Mouse (Mus musculus): ENCODE results near the gene Saysd1. TPM values are rescaled to one million over a fixed set of nuclear protein-coding genes. Genes with fewer than 3 reads are reported as not detected.

Gene Saysd1
- total and polyA plus RNA-seq, 2 experiments from 2014 or later, result 6.8 to 11.4 TPM

DNA sequence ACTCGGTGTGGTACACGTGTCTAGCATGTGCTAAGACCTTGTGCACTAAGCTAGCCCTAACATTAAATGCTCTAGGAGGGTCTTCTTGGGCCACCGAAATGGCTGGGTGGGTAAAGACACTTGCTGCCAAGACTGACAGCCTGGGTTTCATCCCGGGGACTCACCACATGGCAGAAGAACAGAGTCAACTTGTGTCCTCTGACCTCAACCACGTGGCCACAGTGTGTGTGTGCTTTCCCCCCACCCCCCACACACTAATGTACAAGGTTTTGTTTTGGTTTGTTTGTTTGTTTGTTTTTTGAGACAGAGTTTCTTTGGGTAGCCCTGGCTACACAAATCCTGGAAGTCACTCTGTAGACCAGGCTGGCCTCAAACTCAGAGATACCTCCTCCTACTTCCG lies 36.4 kb upstream of the Saysd1 start:
- no peak overlapping the region for H3K4me3 ChIP-seq (ENCODE audit: low read length)
- H3K27ac ChIP-seq, result no peak overlapping the region
- H3K4me1 ChIP-seq (ENCODE audit: insufficient read depth, low read length), result no peaks in the 10 kb centered on the region
- H3K4me2 ChIP-seq (ENCODE audit: low read depth, low read length), result no peak overlapping the region
- no peaks in the 10 kb centered on the region for H3K9me3 ChIP-seq (ENCODE audit: low read length)
- no peaks in the 10 kb centered on the region for H3K36me3 ChIP-seq (ENCODE audit: insufficient read depth, low read length)
- no peak overlapping the region for H3K9ac ChIP-seq (replicated peaks; ENCODE audit: low read length)
- ATAC-seq, result no peak
- TF ChIP-seq CTCF (IDR thresholded peaks at IDR 0.05; ENCODE audit: low read depth), result no peak
- WGBS, result 92% methylated on average over 6 of the region's 6 CpGs
- no peak for DNase-seq (ENCODE audit: low spot score)
- no peaks in the 10 kb centered on the region for H3K27me3 ChIP-seq (ENCODE audit: insufficient read depth, low read length)

GRCm38 (mm10) chr14:20173873-20174490 lies 35.6 kb upstream of the Saysd1 start:
- H3K27ac ChIP-seq, result no peak overlapping the region
- no peak for TF ChIP-seq CTCF (IDR thresholded peaks at IDR 0.05; ENCODE audit: low read depth)
- H3K9ac ChIP-seq (replicated peaks; ENCODE audit: low read length), result no peak overlapping the region
- 96% methylated on average over 14 of the region's 14 CpGs for WGBS
- no peak overlapping the region for H3K4me3 ChIP-seq (ENCODE audit: low read length)
- H3K9me3 ChIP-seq (ENCODE audit: low read length), result no peaks in the 10 kb centered on the region
- H3K36me3 ChIP-seq (ENCODE audit: insufficient read depth, low read length), result no peaks in the 10 kb centered on the region
- no peak overlapping the region for H3K4me2 ChIP-seq (ENCODE audit: low read depth, low read length)
- DNase-seq (ENCODE audit: low spot score) (no peak), ATAC-seq (no peak)
- no peaks in the 10 kb centered on the region for H3K27me3 ChIP-seq (ENCODE audit: insufficient read depth, low read length)
- H3K4me1 ChIP-seq (ENCODE audit: insufficient read depth, low read length), result no peaks in the 10 kb centered on the region

DNA sequence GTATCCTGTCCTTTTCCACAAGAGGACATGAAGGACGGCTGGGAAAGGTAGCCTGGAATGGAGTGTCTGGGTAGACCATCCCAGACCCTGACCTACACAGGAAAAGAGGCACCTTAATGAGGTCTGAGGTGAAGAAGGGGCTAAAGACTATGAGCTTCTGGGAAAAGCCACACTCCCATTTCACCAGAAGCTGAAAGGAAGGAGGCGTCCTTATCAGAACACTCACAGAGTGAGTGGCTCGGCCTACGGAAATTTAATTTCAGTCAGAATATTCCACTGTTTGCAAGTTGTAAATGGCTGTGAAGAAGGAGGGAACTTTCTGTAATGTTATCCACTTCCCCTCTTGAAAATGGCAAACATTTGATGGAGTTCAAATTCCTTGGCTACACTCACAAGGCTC lies 34.6 kb upstream of the Saysd1 start:
- no peaks in the 10 kb centered on the region for H3K4me1 ChIP-seq (ENCODE audit: insufficient read depth, low read length)
- no peak overlapping the region for H3K4me3 ChIP-seq (ENCODE audit: low read length)
- H3K9ac ChIP-seq (replicated peaks; ENCODE audit: low read length), result no peak overlapping the region
- ATAC-seq (no peak), DNase-seq (ENCODE audit: low spot score) (no peak)
- no peaks in the 10 kb centered on the region for H3K9me3 ChIP-seq (ENCODE audit: low read length)
- H3K36me3 ChIP-seq (ENCODE audit: insufficient read depth, low read length), result no peaks in the 10 kb centered on the region
- no peak for TF ChIP-seq CTCF (IDR thresholded peaks at IDR 0.05; ENCODE audit: low read depth)
- no peak overlapping the region for H3K27ac ChIP-seq
- H3K4me2 ChIP-seq (ENCODE audit: low read depth, low read length), result no peak overlapping the region
- H3K27me3 ChIP-seq (ENCODE audit: insufficient read depth, low read length), result no peaks in the 10 kb centered on the region
- 88% methylated on average over 4 of the region's 4 CpGs for WGBS

DNA sequence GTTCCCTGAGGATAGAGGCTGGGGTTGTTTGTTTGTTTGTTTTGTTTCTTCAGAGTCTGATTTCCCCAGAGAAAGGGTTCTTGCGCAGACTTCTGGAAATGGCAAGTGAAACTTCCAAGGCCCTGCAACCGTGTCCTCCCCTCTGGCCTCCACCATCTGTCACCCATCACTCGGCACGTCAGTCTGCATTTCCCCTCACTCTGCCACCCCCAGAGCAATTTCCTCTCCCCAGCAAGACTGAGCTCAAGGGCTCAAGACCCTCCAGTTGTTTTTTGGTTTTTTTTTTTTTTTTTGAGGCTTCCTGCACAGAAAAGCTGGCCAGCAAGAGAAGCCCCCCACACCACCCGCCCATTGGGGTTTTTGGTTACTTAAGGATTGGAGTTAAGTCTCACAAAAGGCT lies 34.2 kb upstream of the Saysd1 start:
- Histone ChIP-seq H3K4me3 (ENCODE audit: low read length) (no peak overlapping the region), H3K4me2 (ENCODE audit: low read depth, low read length) (no peak overlapping the region), H3K36me3 (ENCODE audit: insufficient read depth, low read length) (no peaks in the 10 kb centered on the region), H3K27ac (no peak overlapping the region), H3K9me3 (ENCODE audit: low read length) (no peaks in the 10 kb centered on the region), H3K9ac (replicated peaks; ENCODE audit: low read length) (no peak overlapping the region), H3K4me1 (ENCODE audit: insufficient read depth, low read length) (no peaks in the 10 kb centered on the region), H3K27me3 (ENCODE audit: insufficient read depth, low read length) (no peaks in the 10 kb centered on the region)
- no peak for TF ChIP-seq CTCF (IDR thresholded peaks at IDR 0.05; ENCODE audit: low read depth)
- WGBS, result 71% methylated on average over 5 of the region's 5 CpGs
- DNase-seq (ENCODE audit: low spot score) (no peak), ATAC-seq (no peak)

DNA sequence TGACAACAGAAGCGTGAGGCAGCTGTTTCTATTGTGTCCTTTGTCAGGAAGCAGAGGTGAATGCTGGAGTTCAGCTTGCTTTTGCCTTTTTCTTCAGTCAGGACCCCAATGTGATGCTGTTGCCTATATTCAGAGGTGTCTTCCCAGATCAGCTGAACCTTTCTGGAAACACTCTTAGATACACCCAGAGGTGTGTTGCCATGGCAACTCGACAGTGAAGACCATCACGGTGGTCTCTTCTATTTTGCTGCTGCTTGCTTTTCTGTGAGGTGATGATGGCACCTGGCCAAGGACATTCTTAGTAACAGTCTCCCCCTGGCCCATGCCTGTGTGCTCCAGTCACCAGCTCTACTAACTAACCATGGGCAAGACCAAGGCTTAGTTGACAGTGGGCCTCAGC lies 33.5 kb upstream of the Saysd1 start:
- TF ChIP-seq CTCF (IDR thresholded peaks at IDR 0.05; ENCODE audit: low read depth), result no peak
- Histone ChIP-seq H3K4me3 (ENCODE audit: low read length) (no peak overlapping the region), H3K9me3 (ENCODE audit: low read length) (no peaks in the 10 kb centered on the region), H3K36me3 (ENCODE audit: insufficient read depth, low read length) (no peaks in the 10 kb centered on the region), H3K9ac (replicated peaks; ENCODE audit: low read length) (no peak overlapping the region), H3K27me3 (ENCODE audit: insufficient read depth, low read length) (no peaks in the 10 kb centered on the region), H3K4me1 (ENCODE audit: insufficient read depth, low read length) (no peaks in the 10 kb centered on the region), H3K4me2 (ENCODE audit: low read depth, low read length) (no peak overlapping the region), H3K27ac (no peak overlapping the region)
- 49% methylated on average over 3 of the region's 3 CpGs for WGBS
- DNase-seq (ENCODE audit: low spot score) (peak; percentile 62), ATAC-seq (peak; percentile 58)

- no peak overlapping the region for H3K4me3 ChIP-seq (ENCODE audit: low read length)
- ATAC-seq (no peak), DNase-seq (ENCODE audit: low spot score) (no peak)
- no peak overlapping the region for H3K4me2 ChIP-seq (ENCODE audit: low read depth, low read length)
- no peaks in the 10 kb centered on the region for H3K27me3 ChIP-seq (ENCODE audit: insufficient read depth, low read length)
- H3K4me1 ChIP-seq (ENCODE audit: insufficient read depth, low read length), result 0 out of 2 replicates have a peak, but pooled peaks cover 7% of the 10 kb centered on the region
- H3K9ac ChIP-seq (replicated peaks; ENCODE audit: low read length), result no peak overlapping the region
- no peaks in the 10 kb centered on the region for H3K36me3 ChIP-seq (ENCODE audit: insufficient read depth, low read length)
- no peaks in the 10 kb centered on the region for H3K9me3 ChIP-seq (ENCODE audit: low read length)
- H3K27ac ChIP-seq, result no peak overlapping the region
- TF ChIP-seq CTCF (IDR thresholded peaks at IDR 0.05; ENCODE audit: low read depth), result no peak
- WGBS, result 94% methylated on average over 4 of the region's 4 CpGs
Observed at GRCm38 (mm10) chr14:20169251-20169650, 30.9 kb upstream of the Saysd1 start.

DNA sequence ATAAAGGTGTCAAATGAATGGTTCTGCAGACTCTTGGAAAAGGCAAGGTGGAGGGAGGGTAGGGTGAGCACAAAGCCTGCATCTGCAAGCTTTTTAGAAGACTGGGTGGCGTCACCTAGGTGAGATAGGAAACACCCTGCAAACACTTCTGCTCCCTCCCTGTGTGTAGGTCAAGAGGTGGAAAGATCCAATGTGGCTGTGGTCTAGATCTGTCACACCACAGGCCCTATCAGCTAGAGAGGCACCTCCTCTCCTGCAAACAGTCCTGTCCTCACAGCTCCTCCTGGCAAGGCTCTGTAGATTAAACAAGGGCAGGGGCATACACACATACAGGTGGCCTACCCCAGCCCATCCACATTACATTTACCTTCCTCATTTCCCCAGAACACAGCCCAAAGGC lies 30.1 kb upstream of the Saysd1 start:
- Histone ChIP-seq H3K4me1 (ENCODE audit: insufficient read depth, low read length) (0 out of 2 replicates have a peak, but pooled peaks cover 7% of the 10 kb centered on the region), H3K4me3 (ENCODE audit: low read length) (no peak overlapping the region), H3K9ac (replicated peaks; ENCODE audit: low read length) (no peak overlapping the region), H3K27me3 (ENCODE audit: insufficient read depth, low read length) (no peaks in the 10 kb centered on the region), H3K27ac (no peak overlapping the region), H3K36me3 (ENCODE audit: insufficient read depth, low read length) (no peaks in the 10 kb centered on the region), H3K4me2 (ENCODE audit: low read depth, low read length) (no peak overlapping the region), H3K9me3 (ENCODE audit: low read length) (no peaks in the 10 kb centered on the region)
- no peak for DNase-seq (ENCODE audit: low spot score)
- no peak for TF ChIP-seq CTCF (IDR thresholded peaks at IDR 0.05; ENCODE audit: low read depth)
- WGBS, result 100% methylated on average over 1 of the region's 1 CpGs
- ATAC-seq, result no peak

Data from hindbrain, postnatal 0 days (tissue).